Mouse (Mus musculus): ENCODE measurements around the gene Catsper3.

Catsper3 gene

DNA sequence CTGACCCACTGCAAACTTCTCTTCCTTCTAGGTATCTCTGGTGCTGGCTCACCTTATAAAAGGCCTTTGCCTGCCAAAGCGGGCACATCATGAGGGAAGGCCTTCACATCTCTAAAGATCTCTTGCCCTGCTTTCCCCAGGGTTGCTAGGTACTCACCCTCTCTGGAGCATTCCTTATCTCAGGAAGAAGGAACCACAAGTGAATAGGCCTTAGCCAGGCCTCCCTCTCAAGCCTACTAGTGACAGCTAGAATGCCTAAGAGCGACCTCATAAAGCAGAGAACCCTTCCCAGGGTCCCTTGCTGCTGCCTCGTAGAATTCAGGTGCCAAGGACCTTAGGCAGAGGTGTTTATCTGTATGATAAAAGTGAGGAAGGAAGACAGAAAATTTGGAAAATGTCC lies at the start of gene Catsper3:
TSS of gene Catsper3 (plus strand) at position 301 of the 400 bp plus-strand sequence.
- DNase-seq, result no peak

DNA sequence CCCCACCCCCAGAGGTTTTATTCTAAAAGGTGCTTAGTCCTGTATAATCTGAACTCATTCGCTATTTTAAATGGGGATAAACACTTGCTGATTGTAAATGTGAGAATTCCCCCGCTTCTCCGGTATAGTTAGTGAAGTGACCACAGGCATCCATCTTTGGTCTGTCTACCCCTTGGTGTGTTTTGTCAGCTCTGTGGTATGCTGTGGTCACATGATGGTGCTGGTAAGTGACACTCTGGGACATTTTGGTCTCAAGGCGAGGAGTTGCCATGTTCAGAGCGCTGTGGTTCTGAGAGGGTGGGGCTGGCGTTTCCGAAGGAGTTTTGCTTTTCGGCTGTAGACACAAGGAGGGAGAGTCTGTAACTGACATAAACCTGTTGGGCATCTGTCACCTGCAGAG lies 46.5 kb upstream of the Catsper3 start:
- DNase-seq, result no peak

DNA sequence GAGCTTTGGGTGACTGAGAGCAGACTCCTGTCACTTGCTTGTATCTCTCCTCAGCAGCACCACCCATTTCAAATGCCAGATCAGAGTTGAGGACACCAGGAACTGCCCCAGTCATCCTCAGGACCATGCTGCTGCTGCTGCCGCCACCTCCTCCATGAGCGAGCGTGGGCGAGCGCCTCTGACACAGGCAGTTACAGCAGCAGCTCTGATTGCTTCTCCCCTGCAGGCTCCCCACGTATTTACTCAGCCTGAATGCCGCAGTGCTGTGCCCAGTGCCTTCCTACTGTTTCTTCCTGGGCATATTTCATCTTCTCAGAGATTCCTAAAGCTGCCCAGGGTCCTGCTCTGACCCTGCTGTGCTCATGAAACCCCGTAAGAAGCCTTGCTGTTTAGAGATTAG lies 42.1 kb upstream of the Catsper3 start:
- DNase-seq, result no peak

DNA sequence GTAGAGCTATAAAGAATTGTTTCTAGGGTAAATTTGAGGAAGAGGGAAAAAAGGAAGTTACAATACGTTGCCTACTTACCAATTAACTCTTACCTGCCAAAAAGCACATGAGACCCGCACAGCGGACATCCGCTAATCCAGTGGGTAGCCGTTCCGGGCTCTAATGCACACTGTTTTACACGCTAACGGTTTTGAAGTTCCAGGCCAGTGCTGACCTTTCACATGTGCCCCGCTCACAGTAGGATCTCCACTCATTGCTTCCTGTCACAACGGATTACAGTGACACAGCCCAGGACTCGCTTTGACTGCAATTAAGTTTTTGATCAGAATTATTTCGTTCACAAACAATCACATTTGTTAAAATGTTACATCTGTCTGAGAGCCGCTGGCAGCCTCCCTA lies 30.0 kb upstream of the Catsper3 start:
- DNase-seq, result no peak

DNA sequence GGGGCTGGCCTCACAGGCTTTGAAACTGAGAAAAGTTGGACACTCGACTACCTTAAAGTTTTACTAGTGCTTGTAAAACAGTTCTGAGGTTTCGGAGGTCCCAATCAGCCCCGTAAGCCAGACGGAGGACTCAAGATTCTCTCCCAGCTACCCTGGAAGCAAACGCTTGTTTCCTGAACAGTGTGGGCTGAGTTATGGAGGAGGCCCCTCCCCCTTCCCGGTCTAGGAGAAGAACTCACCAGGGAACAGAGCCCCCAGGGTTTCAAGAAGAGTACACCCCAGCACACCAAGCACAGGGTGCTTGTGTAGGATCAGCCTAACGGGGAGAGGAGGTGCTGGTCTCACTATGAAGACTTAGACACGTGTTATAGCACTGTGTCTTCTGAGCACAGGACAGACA lies 27.6 kb upstream of the Catsper3 start:
- DNase-seq, result peak; percentile 23

DNA sequence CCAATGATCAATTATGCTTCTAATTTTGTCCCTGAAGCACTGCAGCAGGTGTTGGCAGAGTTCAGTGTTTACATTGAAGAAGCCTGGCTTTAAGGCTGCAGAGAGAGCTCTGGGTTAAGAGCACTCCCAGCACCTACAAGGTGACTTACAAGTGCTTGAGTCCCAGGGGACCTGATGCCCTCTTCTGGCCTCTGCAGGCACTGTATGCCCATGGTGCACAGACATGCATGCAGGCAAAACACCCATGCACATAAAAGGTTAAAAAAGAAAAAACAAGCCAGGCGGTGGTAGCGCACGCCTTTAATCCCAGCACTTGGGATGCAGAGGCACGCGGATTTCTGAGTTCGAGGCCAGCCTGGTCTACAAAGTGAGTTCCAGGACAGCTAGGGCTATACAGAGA lies 26.7 kb upstream of the Catsper3 start:
- DNase-seq, result peak; percentile 14

DNA sequence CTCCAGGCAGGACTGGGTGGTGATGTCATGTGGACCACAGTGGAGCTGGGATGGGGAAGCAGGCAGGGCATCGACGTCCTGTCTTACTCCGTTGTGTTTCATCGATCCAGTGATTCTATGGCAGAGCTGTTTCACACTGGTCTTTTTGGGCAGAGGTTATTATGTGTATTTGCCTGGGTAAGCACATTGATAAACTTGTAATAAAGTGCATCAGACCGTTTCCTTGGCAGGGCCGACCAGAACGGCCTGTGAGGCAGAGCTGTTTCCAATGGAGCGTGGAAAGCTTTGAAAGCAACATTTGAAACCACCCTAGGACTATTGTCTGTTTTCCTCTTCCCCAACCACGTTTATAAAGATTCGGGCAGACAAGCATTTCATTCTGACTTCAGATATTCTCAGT lies 23.8 kb upstream of the Catsper3 start:
- peak; percentile 17 for DNase-seq

DNA sequence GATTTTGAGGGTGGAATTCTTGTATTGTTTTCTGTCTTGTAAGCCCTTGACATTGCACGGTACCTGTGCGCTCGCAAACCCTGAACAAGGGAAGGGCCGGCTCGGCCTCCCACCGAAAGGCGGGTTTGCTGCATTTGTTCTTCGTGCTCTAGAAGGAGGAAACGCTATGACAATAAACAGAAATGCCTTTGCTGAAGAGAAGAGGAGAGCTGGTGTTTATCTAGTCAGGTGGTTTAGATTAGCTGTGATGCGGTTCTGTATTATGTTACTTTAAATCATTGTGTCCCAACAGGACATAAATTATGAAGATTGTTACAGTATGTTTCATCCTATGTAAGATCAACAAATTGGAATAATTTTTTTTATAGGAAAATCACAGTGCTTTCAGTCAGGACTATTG lies 22.9 kb upstream of the Catsper3 start:
- DNase-seq, result no peak

DNA sequence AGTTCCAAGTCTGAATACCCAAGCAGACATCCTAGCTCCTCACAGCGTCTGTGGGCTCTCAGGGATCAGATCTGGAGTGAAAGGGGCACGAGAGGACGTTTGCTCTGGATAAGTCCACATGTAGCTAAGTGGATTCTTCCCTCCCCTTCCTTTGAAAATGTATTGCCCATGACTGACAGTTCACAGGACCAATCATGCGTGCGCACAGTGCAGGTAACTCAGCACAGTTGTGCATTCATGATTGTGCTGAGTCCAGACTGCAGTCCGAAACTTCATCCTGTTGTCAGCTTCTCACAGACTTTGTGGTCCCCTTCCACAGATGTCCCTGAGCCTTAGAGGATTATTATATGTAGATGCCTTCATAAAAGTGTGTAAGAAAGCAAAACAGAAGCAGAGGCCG lies 10.0 kb upstream of the Catsper3 start:
- no peak for DNase-seq

DNA sequence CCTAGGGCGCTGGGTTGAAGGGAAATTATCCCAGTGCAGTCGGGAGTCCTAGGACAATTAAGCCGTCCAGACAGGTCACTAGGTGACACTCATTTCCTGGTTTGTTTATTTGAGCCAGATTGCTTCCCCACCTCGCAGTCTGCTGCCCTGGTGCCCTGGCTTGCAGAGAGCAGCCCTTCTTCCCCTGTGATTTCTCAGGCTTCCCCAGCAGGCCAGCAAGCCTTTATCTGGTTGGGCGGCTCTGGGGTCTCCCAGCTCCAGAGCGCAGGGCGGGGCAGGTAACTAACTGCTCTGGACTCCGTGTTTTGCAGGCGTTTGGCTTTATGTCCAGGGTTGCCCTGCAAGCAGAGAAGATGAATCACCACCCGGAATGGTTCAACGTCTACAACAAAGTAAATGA lies 9.3 kb upstream of the Catsper3 start:
- DNase-seq, result no peak

DNA sequence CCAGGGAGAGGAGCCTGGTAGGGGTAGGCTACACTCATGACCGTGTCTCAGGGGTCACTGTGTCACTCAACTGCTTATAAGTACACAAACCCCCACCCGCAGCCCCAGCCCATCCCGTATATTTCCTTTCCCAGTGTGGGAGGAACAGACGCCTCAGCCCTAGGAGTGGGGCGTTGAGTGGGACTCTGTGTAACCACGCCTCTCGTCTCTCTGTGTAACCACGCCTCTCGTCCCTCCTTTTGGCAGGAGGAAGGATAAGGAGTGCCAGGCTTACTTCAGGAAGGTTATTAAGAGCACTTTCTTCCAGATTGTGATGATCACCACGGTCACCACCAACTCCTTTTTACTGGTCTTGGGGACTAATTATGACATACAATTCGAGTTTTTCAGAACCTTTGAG lies 1.8 kb downstream of the Catsper3 start:
- DNase-seq, result peak; percentile 6

DNA sequence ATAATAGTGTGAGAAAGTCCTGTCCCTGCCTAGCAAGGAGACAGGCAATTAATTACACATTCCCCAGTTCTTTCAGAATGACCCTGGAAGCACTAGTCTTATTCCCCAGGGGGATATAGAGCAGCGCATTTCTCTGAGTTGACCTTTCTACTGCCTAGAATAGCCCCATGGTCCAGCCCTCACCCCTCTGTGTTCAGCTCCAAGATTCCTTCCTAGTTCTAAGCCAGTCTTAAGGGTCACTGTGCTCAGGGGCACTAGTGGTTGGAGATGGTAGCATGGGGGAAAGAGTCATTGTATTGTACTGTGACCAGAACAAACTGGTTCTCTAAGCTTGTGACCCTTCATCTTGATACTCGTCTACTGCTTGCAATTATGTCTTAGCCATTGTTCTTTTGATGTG lies 16.9 kb downstream of the Catsper3 start:
- no peak for DNase-seq

DNA sequence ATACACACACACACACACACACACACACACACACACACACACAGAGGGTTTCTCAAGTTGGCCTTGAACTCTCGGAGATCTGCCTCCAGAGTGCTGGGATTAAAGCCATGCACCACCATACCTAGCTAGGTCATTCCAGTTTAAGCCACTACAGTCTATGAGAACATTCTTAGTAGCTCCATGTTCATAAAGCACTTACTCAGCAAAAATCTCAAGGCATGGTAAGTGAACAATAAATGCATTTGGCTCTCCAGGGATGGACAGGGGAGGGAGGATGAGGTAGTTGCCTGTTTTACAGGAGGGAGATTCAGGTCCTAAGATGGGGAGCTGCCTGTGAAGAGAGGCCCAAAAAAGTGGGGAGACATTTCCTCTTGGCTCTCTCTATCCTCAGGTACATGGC lies 19.6 kb downstream of the Catsper3 start:
- DNase-seq, result no peak

DNA sequence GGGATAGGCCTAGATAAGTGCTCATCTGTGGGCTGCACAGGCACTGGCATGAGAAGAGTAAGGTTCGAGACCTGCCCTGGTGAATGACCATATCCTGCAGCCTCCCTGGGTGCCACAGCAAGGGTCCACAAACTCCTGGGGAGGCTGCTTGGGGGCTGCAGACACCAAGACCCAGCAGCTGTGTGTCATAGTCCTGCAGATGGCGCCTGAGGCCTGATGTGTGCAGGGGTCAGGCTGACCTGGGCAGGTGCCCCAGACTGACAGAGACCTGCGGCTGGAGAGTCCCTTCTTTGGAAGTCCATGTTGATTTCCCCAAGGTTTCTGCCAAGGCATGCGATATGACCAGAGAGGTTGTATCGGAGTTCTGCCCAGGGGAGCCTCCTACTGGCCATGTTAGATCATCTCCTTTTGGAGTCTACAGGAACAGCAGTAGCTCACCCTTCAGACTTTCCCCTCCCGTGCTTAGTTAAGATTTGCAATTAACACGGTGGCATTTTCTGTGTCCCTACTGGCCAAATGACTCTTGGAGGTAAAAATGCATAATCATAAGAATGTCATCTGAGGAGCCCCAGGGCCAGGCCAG lies 24.8 kb downstream of the Catsper3 start:
- DNase-seq, result no peak

DNA sequence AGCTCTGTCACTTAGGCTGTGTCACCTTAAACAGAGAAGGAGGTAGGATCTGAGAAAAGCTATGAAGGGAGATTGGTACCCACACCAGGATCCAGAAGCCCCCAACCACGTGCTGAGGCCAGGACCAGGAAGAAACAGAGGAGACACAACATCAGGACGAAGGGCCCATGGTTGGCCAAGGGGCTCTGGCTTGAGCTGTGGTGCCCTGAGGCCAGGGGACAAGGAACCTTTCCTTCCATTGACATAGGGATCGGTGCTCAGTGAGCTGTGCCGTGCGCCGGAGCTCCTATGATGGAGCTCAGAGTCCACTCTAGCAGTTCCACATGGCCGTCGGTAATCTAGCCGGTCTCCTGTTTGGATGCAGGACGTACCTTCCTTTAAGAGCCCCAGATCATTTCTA lies 25.3 kb downstream of the Catsper3 start:
- DNase-seq, result no peak

DNA sequence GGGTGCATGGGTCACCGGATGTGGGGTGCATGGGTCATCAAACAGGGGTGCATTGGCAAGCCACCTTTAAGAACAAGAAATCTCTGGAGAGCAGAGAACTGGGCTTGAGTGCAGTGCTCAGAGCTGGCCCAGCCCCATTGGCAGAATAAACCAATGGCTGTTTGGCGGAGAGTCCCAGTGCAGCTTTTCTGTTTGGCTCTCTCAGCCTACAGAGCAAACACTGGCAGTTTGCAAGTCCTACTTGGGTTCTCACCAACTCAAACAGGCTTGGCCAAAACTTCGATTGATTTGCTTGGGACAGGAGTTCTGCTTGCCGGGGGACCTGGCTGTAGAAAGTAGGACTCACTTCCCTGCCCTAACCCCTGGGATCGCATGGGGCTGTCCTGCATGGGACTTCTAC lies 26.6 kb downstream of the Catsper3 start:
- DNase-seq, result no peak

DNA sequence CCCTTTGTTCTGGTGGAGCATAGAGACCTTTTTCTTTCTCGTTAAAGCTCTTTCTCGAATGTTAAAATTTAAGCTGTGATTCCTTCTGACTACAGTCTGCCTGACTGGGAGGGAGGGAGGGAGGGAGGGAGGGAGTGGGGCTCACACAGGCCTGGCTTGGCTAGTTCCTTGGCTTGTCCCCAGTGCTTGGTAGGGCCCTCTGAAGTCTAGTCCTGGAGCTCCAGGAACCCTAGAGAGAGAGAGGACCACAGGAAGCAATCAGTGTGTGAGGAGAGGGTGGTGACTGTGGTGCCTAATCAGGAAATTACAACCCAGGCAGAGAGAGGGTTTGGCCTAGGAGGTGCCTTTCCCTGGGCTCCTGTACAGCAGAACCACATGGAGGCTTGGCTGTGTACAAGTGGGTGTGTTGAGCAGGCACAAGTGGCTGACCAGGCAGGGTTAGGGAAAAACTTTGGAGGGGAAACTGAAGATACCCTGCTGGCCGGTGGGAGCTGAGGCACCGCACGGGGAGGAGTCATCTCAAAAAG lies 29.2 kb downstream of the Catsper3 start:
- no peak for DNase-seq

DNA sequence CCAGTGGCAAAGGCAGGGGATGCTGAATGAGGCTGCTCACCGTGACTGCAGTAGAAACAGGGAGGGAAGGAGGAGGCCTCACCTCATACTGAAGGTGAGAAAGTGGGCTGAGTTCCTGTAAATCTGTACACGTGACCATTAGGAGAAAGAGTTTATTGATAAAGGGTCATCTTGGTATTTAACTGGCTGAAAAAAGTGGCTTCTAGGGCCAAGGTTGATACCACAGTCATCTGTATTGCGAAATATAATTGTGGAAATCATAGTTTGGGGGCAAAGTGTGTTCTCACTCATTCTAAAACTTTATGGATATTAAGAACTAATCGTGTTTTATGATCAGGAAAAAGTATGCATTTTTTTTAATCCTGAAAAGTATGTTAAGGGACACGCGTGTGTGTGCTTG lies 30.5 kb downstream of the Catsper3 start:
- no peak for DNase-seq

DNA sequence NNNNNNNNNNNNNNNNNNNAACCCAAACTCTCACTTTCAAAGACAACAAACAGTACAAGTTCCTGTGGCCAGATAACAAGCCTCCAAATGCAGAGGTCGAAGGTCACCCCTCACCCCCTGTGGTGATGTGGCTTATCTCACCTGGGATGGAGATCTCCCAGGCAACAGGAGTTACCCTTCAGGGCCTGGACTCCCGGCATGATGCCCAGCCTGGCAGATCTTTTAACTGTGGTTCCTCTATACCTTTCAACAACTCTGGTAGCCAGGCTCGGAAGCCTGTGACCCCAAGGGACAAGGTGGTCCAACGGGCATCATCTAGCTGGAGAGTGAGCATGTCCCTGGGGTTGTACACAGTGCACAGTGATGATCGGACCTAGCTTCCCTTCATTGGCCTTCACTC lies 38.1 kb downstream of the Catsper3 start:
- no peak for DNase-seq

DNA sequence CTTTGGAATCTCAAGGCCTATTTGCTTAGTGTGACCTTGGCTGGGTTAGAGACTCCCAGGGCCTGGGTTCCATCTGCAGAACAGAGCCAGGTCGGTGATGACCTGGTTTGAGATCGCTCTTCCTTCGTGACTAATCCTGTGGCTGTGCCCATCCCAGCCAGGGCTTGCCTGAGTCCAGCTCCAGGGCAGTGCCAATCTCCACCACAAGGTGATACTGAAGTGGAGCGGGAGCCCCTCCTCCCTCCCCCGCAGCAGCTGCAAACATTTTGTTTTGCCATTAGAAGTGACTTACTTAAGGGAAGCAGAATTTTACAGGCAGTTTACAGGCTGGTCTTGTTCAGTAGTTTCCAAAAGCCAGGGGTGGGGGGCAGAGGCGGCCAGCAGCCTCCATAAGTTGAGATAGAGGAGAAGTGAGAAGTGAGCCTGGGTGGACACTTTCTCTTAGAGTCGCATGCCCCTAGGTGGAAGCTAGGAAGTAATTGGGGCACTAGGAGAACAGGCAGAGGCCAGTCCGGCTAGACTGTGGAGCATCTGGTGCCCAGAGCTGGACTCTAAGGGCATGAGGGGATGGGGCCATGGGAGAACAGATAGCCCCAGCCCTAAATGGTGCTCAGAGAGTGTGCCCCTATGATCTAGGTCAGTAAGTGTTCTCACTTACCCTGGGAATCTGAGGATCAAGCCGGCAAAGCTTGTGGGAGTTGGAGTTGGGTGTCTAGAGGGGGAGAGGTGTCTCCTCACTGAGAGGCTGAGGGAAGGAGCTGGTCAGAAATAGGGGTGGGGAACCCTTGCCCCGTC lies 40.0 kb downstream of the Catsper3 start:
- no peak for DNase-seq

DNA sequence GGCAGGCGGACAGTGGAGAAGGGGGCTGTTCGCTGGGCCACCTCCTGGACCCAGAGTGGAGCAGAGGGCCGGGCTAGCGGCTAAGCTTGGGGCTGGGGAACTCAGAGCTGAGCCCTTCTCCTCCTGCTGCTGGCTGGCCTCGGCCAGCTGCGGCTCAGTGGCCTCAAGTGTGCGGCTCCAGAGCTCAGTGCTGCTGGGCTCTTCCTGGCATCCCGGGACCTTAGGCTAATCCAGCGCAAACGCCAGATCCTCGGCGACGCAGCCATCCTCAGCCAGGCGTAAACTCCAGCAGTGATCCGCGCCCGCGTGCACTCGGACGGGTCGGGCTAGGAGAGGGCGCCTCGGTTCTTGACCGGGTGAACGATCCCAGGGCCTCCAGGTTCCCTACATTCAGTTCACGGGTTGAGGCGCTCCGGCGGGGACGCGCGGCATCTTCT lies 40.9 kb downstream of the Catsper3 start:
- DNase-seq, result no peak

DNA sequence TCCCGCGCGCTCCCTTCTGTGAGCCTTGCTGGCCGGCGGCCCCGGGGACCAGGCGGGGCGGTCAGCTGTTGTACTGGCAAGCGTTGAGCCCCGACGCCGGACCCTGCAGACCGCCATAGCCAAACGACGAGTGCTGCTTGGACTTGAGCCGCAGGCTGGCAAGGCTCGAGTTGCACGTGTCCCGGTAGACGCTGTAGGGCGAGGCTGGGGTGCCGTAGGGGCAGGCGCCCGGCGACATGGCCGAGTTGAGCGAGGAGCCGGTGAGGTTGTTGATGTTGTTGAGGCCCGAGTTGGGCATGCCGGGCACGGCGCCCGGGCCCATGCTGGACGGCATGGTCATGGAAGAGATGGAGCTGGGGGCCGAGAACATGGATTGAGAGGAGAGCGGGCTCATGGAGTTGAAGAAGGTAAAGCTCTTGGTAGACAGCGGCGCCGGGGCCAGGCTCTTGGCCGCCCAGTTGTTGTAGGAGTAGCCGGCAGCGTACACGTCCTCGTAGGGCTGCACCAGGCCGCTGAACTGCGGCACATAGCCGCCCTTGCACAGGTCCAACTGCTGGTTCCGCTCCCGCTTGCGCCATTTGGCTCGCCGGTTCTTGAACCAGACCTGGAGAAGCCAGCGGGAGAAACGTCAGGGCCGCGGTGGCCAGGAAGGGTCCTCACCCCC lies 41.8 kb downstream of the Catsper3 start:
- DNase-seq, result no peak

DNA sequence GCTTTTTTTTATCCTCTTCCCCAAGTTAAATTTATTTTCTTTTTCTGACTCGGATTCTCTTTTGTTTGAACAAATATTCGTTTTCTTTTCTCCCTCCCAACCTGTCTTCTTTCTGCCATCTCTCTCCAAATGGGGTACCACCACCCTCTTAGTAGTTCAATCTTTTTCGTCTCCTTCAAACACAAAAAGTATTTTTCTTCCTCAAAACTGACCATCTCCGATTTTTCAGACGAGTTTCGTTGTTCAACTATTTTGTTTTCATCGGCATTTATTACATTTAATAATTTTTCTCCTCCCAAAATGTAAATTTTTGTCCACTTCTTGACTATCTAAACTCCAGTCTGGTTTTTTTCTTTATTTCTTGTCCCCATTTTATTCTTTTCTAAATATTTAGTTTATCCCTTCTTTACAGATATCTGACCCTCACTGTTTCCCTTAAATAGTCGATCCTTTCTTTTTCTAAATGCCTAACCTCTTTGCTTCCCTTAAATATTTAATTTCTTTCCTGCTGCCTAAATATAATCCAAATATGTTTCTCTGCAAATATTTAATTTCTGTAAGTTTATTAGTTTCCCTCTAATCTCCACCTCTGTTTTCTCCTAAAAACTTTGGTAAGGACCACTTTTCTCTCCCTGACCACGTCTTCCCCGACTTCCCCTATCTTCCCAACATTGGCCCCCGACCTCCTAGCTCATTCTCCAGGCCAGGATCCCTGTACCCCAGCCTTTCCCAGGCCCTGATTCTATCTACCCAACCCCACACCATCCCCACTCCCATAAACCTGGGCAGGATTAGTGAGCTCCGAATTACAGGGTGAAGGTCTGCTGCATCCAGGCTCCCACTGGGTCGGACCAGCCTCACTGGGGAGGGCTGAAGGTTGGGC lies 42.7 kb downstream of the Catsper3 start:
- no peak for DNase-seq
